Mouse (Mus musculus) bone marrow macrophage, adult 2 months (primary cell): ENCODE data around the gene Cnpy2.

Source experiments
- CTCF ChIP-seq: IDR thresholded peaks from 2 replicates; pipeline ENCODE4 v1.5.1; 2012; ENCODE audit warnings: low read depth, mild to moderate bottlenecking, low read length, moderate library complexity
- POLR2A ChIP-seq: IDR thresholded peaks from 2 replicates; pipeline ENCODE4 v1.6.1; 2012; ENCODE audit warnings: mild to moderate bottlenecking, low read depth, low read length, borderline replicate concordance

GRCm38 (mm10) chr10:128315578-128315977, 6.7 kb upstream of the Cnpy2 start:
- TF ChIP-seq CTCF, result no peak
- TF ChIP-seq POLR2A, result no peak
